8 mouse cellular contexts compared by ENCODE assay signal in genomic region chr1:186264639-186265038, GRCm38 (mm10).
DNase-seq lines count a peak whose midpoint lies in the region; ATAC-seq lines count a peak whose summit lies in the region.

No protein-coding gene starts in this region.

- no peak overlapping the region for H3K9ac ChIP-seq in hindbrain, embryonic 14.5 days
- H3K9ac ChIP-seq in hindbrain, embryonic 12.5 days: no peak overlapping the region

- WGBS in hindbrain, embryonic 14.5 days: 32% methylated on average over 3 of the region's 3 CpGs
- 48% methylated on average over 3 of the region's 3 CpGs for WGBS in hindbrain, embryonic 12.5 days

- H3K4me2 ChIP-seq in hindbrain, embryonic 14.5 days (replicated peaks): no peak overlapping the region
- no peak overlapping the region for H3K4me2 ChIP-seq in hindbrain, embryonic 12.5 days (replicated peaks)

- no peaks in the 10 kb centered on the region for H3K27me3 ChIP-seq in hindbrain, embryonic 14.5 days (ENCODE audit: control insufficient read depth, insufficient read depth, low read length)
- H3K27me3 ChIP-seq in hindbrain, embryonic 12.5 days: no peaks in the 10 kb centered on the region

- H3K4me1 ChIP-seq in hindbrain, embryonic 14.5 days (replicated peaks; ENCODE audit: control insufficient read depth, insufficient read depth, low read length): 0 out of 2 replicates have a peak, but pooled peaks cover 5% of the 10 kb centered on the region
- peaks cover 14% of the 10 kb centered on the region for H3K4me1 ChIP-seq in hindbrain, embryonic 12.5 days

- 0 out of 2 replicates have a peak, but pooled peaks cover 4% of the 10 kb centered on the region for H3K9me3 ChIP-seq in hindbrain, embryonic 14.5 days (ENCODE audit: control insufficient read depth, low read length)
- H3K9me3 ChIP-seq in hindbrain, embryonic 12.5 days (replicated peaks): no peaks in the 10 kb centered on the region

- ATAC-seq in hindbrain, embryonic 14.5 days (ENCODE audit: low FRiP score): peak; percentile 34; the same call in 1 of the 2 replicates
- no peak for ATAC-seq in hindbrain, embryonic 12.5 days (ENCODE audit: low FRiP score)
- no peak for ATAC-seq in megakaryocyte-erythroid progenitor cell, adult 5-6 weeks (replicated peaks; ENCODE audit: low FRiP score, low TSS enrichment, poor library complexity, severe bottlenecking)

- no peaks in the 10 kb centered on the region for H3K36me3 ChIP-seq in hindbrain, embryonic 14.5 days (replicated peaks; ENCODE audit: control insufficient read depth, insufficient read depth)
- H3K36me3 ChIP-seq in hindbrain, embryonic 12.5 days: no peaks in the 10 kb centered on the region

- H3K4me3 ChIP-seq in hindbrain, embryonic 14.5 days (replicated peaks; ENCODE audit: low read length): no peak overlapping the region
- H3K4me3 ChIP-seq in hindbrain, embryonic 12.5 days: no peak overlapping the region

- DNase-seq in hindbrain, embryonic 14.5 days (ENCODE audit: low spot score): peak; percentile 68
- DNase-seq in NIH3T3 (ENCODE audit: low read depth): peak; percentile 67
- DNase-seq in heart, adult 18-20 months: peak; percentile 62 to 67
- peak; percentile 64 for DNase-seq in kidney, postnatal 14 days
- DNase-seq in frontal cortex, postnatal 10 days (ENCODE audit: low spot score in 2 of 2): no peak
- DNase-seq in urinary bladder, adult 2 months (ENCODE audit: low spot score): no peak

- no peak overlapping the region for H3K27ac ChIP-seq in hindbrain, embryonic 14.5 days
- no peak overlapping the region for H3K27ac ChIP-seq in hindbrain, embryonic 12.5 days

Comparison
In these comparisons a context has a peak if more than half of its experiments do, and no peak if none do; other contexts are left out.
1. DNase-seq: peak in hindbrain, embryonic 14.5 days (single experiment), NIH3T3 (single experiment), heart, adult 18-20 months (2 of 2) and kidney, postnatal 14 days (single experiment); none in frontal cortex, postnatal 10 days (0 of 2) and urinary bladder, adult 2 months (single experiment).